Mouse (Mus musculus): ENCODE measurements at regions not wholly inside any gene's neighbourhood (a gene's known extent, or its start where the extent isn't known, plus 50 kb on each side); places are given as distances from the start of the nearest gene placed in this dataset.

GRCm38 (mm10) chr11:88774401-88774931, 56.2 kb upstream of the Msi2 start:
- TF ChIP-seq POLR2A (IDR thresholded peaks at IDR 0.05; ENCODE audit: low read depth, low read length): no peak
- TF ChIP-seq CTCF (IDR thresholded peaks at IDR 0.05; ENCODE audit: borderline replicate concordance, insufficient read depth, low read length): no peak
